Mouse (Mus musculus) embryonic stem cell, embryonic (primary cell): ENCODE data around the gene Tm9sf4.

Source experiments
- CTCF ChIA-PET, 4 experiments: fragments of 300-600 bp in 2 of 4; fragments of 350-600 bp in 2 of 4; sonication (Branson Sonifier 250); formaldehyde crosslinking; loops; one replicate each; lab custom pipeline; 2022; ENCODE audit warnings: inconsistent platforms in 2 of 4; lab: Charles Lee
- POLR2A ChIA-PET, 4 experiments: fragments of 300-600 bp in 2 of 4; fragments of 350-600 bp in 2 of 4; sonication (Branson Sonifier 250); formaldehyde crosslinking; loops; one replicate each; lab custom pipeline; 2022; ENCODE audit warnings: antibody characterized with exemption in 4 of 4, inconsistent platforms in 1 of 4; lab: Charles Lee

Gene Tm9sf4

GRCm38 (mm10) chr2:153218516-153218915 is 57.4 kb downstream of the Tm9sf4 start:
- CTCF ChIA-PET, result interaction anchor here in 1 of 4 experiments (0.8 kb wide), 1 partner anchor 196 kb away, joined by 3 read pairs; no protein-coding TSS in a partner anchor
- POLR2A ChIA-PET, result interaction anchor here in 3 of 4 experiments (0.8 to 1.4 kb wide), 6 partner anchors 8 to 57 kb away, joined by 3 to 5 read pairs (median 3); partner anchors contain the start of gene Tm9sf4 (in 1 of the 3)

GRCm38 (mm10) chr2:153221620-153222019 is 60.5 kb downstream of the Tm9sf4 start:
- CTCF ChIA-PET, result interaction anchor here in 1 of 4 experiments (1.4 kb wide), 1 partner anchor 242 kb away, joined by 3 read pairs; no protein-coding TSS in a partner anchor
- POLR2A ChIA-PET, result interaction anchor here in 2 of 4 experiments (1.2 to 1.3 kb wide), 2 partner anchors 8 to 60 kb away, joined by 3 to 5 read pairs; partner anchors contain the start of gene Tm9sf4 (in 1 of the 2)

GRCm38 (mm10) chr2:153222130-153222529 is 61.0 kb downstream of the Tm9sf4 start:
- CTCF ChIA-PET, result no interaction called here
- POLR2A ChIA-PET, result interaction anchor here in 2 of 4 experiments (0.9 to 1.3 kb wide), 2 partner anchors 11 to 61 kb away, joined by 3 read pairs; partner anchors contain the start of gene Tm9sf4 (in 1 of the 2)

GRCm38 (mm10) chr2:153222566-153222965 is 61.5 kb downstream of the Tm9sf4 start:
- ChIA-PET POLR2A (interaction anchor here in 2 of 4 experiments (0.9 to 1.3 kb wide), 2 partner anchors 10 to 61 kb away, joined by 3 read pairs; partner anchors contain the start of gene Tm9sf4 (in 1 of the 2)), CTCF (no interaction called here)

DNA sequence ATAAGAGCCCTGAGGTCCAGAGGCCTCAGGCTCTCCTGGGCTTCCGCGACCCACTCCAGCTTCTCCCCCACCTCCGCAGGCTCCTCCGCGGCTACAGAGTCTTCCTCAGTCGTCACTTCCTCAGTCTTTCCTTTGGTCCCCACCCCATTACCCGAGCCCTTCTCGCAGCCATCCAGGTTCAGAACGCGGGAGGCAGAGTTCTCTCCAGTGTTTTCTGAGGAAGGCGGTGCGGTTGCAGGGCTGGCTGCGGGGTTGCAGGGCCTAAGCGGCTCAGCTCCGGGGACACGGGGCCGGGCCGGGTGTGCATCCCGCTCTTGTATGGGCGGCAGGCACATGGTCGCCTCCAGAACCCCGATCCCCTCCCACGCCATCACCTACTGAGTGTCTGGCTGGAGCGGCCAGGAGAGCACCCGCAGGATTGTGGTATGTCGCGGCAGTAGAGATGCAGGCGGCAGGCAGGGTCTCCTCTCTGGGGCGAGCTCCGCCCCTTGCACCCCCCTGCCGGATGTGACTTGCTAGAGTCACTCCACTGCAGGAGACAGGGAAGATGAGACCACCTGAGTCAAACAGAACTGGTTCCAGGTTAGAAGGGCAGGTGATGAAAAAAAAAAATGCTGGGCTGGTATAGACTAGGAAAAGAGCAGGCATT is 64.0 kb downstream of the Tm9sf4 start, which contains the start of gene Tspyl3:
Tspyl3 (minus strand) TSS at position 496 of the 649 bp plus-strand sequence.
- ChIA-PET POLR2A (interaction anchor here (0.7 to 2.1 kb wide), 22 partner anchors 9 to 359 kb away, joined by 3 to 12 read pairs (median 4); partner anchors contain the start of gene Tm9sf4 (in 1 of the 4)), CTCF (interaction anchor here in 1 of 4 experiments (1.2 kb wide), 1 partner anchor 16 kb away, joined by 3 read pairs; no protein-coding TSS in a partner anchor)

DNA sequence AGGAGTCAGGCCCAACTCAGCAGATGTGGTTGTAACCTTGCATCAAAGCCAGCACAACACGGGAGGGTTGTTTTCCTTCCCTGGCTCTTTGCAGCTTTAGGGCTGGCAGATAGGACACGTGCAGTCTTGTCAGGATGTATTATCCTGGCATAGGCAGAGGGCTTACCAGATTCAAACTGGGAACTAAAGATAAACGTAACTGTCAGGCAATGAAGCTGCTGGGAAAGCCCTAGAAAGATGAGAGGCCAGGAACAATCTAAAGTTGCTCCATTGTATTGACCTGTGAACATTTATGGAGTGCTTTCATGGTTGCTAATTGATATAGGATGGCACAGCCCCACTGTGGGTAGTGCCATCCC is 64.5 kb downstream of the Tm9sf4 start:
- POLR2A ChIA-PET, result interaction anchor here (0.7 to 2.1 kb wide), 23 partner anchors 9 to 359 kb away, joined by 3 to 12 read pairs (median 4); partner anchors contain the start of gene Tm9sf4 (in 1 of the 4)
- CTCF ChIA-PET, result interaction anchor here in 1 of 4 experiments (1.2 kb wide), 1 partner anchor 16 kb away, joined by 3 read pairs; no protein-coding TSS in a partner anchor

- POLR2A ChIA-PET, result interaction anchor here in 1 of 4 experiments (1.3 kb wide), 1 partner anchor 10 kb away, joined by 3 read pairs; no protein-coding TSS in a partner anchor
Measured at GRCm38 (mm10) chr2:153227959-153228358, 66.9 kb downstream of the Tm9sf4 start.

DNA sequence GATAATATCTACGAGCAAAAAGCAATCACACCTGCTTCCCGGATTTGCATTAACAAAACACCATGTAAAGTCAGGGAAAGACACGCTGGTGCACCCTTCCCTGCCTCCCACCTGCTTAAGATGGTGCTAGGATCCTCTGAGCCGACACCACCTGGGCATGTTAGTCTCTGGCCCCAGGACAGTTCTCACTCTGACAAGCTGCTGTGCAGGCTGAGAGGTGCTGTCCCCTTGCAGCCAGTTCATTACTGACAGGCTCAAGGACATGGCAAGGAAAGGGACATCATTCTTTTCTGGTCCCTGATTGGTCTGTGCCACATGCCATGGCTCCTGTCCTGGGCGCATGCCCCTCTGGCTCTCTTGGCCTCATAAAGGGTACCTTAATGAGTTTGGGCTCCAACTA is 67.4 kb downstream of the Tm9sf4 start:
- ChIA-PET POLR2A (interaction anchor here in 1 of 4 experiments (1.3 to 1.7 kb wide), 2 partner anchors 8 to 9 kb away, joined by 3 to 5 read pairs; no protein-coding TSS in a partner anchor), CTCF (no interaction called here)

More at GRCm38 (mm10) chr2:153227959-153228358, 66.9 kb downstream of the Tm9sf4 start:
- CTCF ChIA-PET, result no interaction called here

GRCm38 (mm10) chr2:153237193-153237592 is 76.1 kb downstream of the Tm9sf4 start:
- ChIA-PET CTCF (no interaction called here), POLR2A (interaction anchor here in 1 of 4 experiments (1.2 kb wide), 2 partner anchors 9 to 23 kb away, joined by 3 read pairs; no protein-coding TSS in a partner anchor)

DNA sequence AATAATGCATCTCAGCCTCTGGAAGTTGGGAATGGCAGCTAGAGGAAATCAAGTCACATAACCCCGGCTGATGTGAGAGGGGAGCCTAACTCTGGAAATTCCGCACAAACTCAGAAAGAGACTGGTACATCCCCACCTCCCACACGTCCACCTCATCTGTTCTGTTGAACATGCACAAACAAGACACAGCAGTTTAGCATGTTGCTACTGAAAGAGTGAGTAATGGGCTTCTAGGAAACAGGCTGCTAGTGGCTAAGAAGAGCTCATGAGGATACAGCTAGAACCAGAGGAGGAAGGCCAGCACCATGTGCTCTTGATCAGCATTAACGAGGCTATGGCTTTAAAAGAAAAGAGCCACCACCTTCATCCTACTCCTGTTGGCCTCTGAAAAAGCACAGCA is 76.8 kb downstream of the Tm9sf4 start:
- CTCF ChIA-PET, result no interaction called here

DNA sequence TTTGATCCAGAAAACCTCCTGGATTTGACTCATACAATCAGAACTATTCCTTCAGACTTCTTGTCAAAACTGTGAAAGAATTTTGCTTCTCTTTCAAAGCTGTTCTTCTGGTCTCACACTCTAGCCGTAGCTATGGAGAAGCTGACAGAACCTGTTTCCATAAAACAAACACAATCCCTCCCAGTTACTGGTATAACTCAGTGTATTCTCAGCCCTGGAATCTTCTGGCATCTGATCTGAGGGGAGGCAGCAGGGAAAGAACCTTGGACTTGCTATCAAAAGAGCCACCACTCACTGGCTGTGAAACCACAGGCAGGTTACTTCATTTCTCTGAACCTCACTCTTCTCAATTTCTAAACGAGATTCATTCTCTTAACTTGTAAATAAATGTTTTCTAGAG is 77.3 kb downstream of the Tm9sf4 start:
- ChIA-PET CTCF (no interaction called here), POLR2A (interaction anchor here in 1 of 4 experiments (1.0 to 1.2 kb wide), 2 partner anchors 10 to 68 kb away, joined by 3 read pairs; no protein-coding TSS in a partner anchor)

More for the DNA sequence above, 76.8 kb downstream of the Tm9sf4 start:
- POLR2A ChIA-PET, result interaction anchor here in 1 of 4 experiments (1.0 to 1.2 kb wide), 3 partner anchors 9 to 67 kb away, joined by 3 read pairs; no protein-coding TSS in a partner anchor

DNA sequence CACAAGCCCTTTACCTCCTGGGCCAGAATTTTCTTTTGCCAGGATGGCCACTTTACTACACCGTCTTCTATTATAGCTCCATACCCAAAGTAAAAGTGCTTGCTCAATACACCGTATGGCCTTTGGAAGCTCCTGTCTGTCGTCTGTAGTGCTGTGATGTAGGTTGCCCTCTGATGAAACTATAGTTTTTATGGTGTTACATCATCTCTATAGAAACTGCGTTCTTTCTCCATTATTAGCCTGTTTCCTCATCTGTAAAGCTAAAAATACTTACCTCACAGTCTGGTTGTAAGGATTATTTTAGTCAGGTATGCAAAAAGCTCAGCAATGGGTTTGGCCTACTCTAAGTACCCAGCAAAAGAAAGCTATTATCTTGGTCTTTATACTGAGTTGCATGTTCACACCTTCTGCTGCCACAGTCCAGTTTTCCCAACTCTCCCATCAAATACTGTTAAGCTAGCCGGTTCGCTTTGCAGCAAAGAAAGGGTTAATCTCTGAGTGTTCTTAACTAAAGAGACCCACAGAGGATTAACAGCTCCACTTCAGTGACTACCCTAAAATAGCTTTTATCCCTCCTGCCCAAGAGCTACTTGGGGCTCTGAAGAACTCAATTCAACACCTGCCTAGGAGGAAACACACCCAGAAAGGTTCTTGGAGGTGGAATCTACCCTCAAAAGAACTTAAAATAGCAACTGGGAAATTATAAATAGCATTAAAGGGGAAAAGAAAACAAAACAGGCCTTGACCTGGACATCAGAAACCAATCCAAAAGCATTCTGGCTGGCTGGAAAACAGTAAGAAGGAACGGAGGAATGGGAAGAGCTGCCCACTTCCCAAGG is 78.1 kb downstream of the Tm9sf4 start:
- ChIA-PET POLR2A (interaction anchor here in 3 of 4 experiments (0.5 to 2.0 kb wide), 9 partner anchors 14 to 365 kb away, joined by 3 to 12 read pairs (median 3); partner anchors contain the start of gene Tspyl3 (in 2 of the 3)), CTCF (interaction anchor here in 3 of 4 experiments (0.6 to 1.0 kb wide), 3 partner anchors 9 to 324 kb away, joined by 3 read pairs; no protein-coding TSS in a partner anchor)

GRCm38 (mm10) chr2:153239860-153240480 is 78.9 kb downstream of the Tm9sf4 start:
- ChIA-PET CTCF (interaction anchor here in 1 of 4 experiments (1.0 kb wide), 1 partner anchor 207 kb away, joined by 3 read pairs; no protein-coding TSS in a partner anchor), POLR2A (interaction anchor here in 2 of 4 experiments (0.5 to 2.0 kb wide), 9 partner anchors 14 to 366 kb away, joined by 3 to 12 read pairs (median 4); partner anchors contain the start of gene Tspyl3 (in 2 of the 2))

DNA sequence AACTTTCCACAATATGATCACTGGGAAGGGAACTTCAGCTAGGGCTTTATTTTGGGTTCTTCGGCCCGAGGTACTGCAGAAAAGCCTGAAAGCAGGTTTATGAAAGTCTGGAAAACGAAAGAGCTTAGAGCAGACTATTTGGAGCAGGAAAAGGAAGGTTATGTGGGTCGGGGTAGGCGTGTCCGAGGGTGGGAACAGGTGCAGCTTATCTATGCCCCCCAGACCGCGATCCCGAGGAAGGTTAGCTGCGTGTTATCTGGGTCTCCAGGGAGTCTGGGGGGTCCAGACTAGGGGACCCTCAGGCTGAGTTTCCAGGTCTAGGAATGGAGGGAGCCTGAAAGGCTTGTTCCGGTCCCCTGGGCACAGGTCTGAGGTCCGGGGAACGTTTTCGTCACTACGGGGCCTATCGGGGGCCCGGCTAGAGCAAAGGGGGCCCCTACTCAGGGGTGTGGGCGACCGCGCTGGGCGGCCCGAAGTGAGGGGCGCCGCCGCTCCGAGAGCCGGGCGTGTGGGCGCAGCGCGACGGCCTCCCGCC is 79.7 kb downstream of the Tm9sf4 start:
- CTCF ChIA-PET, result interaction anchor here in 1 of 4 experiments (0.6 kb wide), 1 partner anchor 11 kb away, joined by 3 read pairs; no protein-coding TSS in a partner anchor

GRCm38 (mm10) chr2:153241250-153242014 is 80.3 kb downstream of the Tm9sf4 start, which contains the start of the genes Plagl2 and Pofut1:
Plagl2 (minus strand) TSS chr2:153241426.
Pofut1 (plus strand) TSS chr2:153241533.
- POLR2A ChIA-PET, result interaction anchor here in 3 of 4 experiments (0.5 to 1.1 kb wide), 4 partner anchors 20 to 105 kb away, joined by 3 to 7 read pairs (median 4); no protein-coding TSS in a partner anchor
- CTCF ChIA-PET, result no interaction called here

More for the DNA sequence above, 79.7 kb downstream of the Tm9sf4 start:
- POLR2A ChIA-PET, result interaction anchor here in 3 of 4 experiments (0.5 to 2.0 kb wide), 6 partner anchors 15 to 106 kb away, joined by 3 to 12 read pairs (median 4); partner anchors contain the start of gene Tspyl3 (in 1 of the 3)

GRCm38 (mm10) chr2:153242156-153242555 is 81.1 kb downstream of the Tm9sf4 start:
- CTCF ChIA-PET, result no interaction called here
- POLR2A ChIA-PET, result interaction anchor here in 1 of 4 experiments (0.6 to 1.0 kb wide), 2 partner anchors 9 to 19 kb away, joined by 3 read pairs; no protein-coding TSS in a partner anchor
